Mouse (Mus musculus) heart, embryonic 16.5 days (tissue): ENCODE measurements around the gene Ankrd23. TPM values are rescaled to one million over a fixed set of nuclear protein-coding genes. Genes with fewer than 3 reads are reported as not detected.
A peak's percentile ranks its signal among the peaks of the same experiment; 100 is the strongest.

Experiments used
- ATAC-seq: fragments of 200-750 bp; cut with Nextera tagmentation; replicated peaks from 2 replicates; pipeline ENCODE4 v1.8.0; 2017; ENCODE audit warnings: moderate number of reproducible peaks; ENCODE audit not compliant: insufficient read depth, low FRiP score; ENCODE audit errors: extremely low read depth
- H3K27ac ChIP-seq: fragments of 300-500 bp; sonication (generic); 2 replicates; pipeline ENCODE4 v1.5.1; 2014; ENCODE audit warnings: mild to moderate bottlenecking, low read length, control low read depth, moderate library complexity
- H3K27me3 ChIP-seq: fragments of 300-500 bp; sonication (generic); 2 replicates; pipeline ENCODE4 v1.6.1; 2014; ENCODE audit warnings: low read length, mixed read lengths; ENCODE audit not compliant: control insufficient read depth, insufficient read depth
- H3K36me3 ChIP-seq: fragments of 300-500 bp; sonication (generic); 2 replicates; pipeline ENCODE4 v1.6.1; 2014; ENCODE audit not compliant: control insufficient read depth, insufficient read depth
- H3K4me1 ChIP-seq: fragments of 300-500 bp; sonication (generic); 2 replicates; pipeline ENCODE4 v1.6.1; 2014; ENCODE audit warnings: low read length, mixed read lengths; ENCODE audit not compliant: control insufficient read depth, insufficient read depth
- H3K4me2 ChIP-seq: fragments of 300-500 bp; sonication (generic); 2 replicates; pipeline ENCODE4 v1.6.1; 2014; ENCODE audit warnings: low read depth, mild to moderate bottlenecking, control low read depth, low read length
- H3K4me3 ChIP-seq: fragments of 300-500 bp; sonication (generic); 2 replicates; pipeline ENCODE4 v1.5.1; 2014; ENCODE audit warnings: mild to moderate bottlenecking, control low read depth, low read length
- H3K9ac ChIP-seq: fragments of 300-500 bp; sonication (generic); 2 replicates; pipeline ENCODE4 v1.6.1; 2014; ENCODE audit warnings: low read length, control low read depth
- H3K9me3 ChIP-seq: fragments of 300-500 bp; sonication (generic); replicated peaks from 2 replicates; pipeline ENCODE4 v1.6.1; 2016; ENCODE audit warnings: low read length; ENCODE audit not compliant: control insufficient read depth
- WGBS: fragments of 180-500 bp; shearing (Covaris S2); extraction: QIAGEN DNeasy Blood & Tissue Kit; methylation state at CpG from one replicate; pipeline ENCODE4 v1.1.7; 2014; 5-methylcytosine and 5-hydroxymethylcytosine counted together
- polyA plus RNA-seq: library from polyadenylated mRNA; unstranded; fragments of >200 nt; fragmentation: Nextera tagmentation; extraction: Ambion mirVana; gene quantifications from 2 replicates; pipeline ENCODE4 v1.2.1, GENCODE M21; 2015

The Ankrd23 gene
- polyA plus RNA-seq, 1 experiment from 2014 or later = 30.2 TPM

GRCm38 (mm10) chr1:36511289-36512021 is 25.2 kb downstream of the Ankrd23 start, which contains the start of gene Cnnm3:
Gene Cnnm3, plus strand, starts transcription at chr1:36511867.
- Histone ChIP-seq H3K9ac (peak within 1 kb of the TSS; percentile 96), H3K27ac (peak within 1 kb of the TSS; percentile 97), H3K4me2 (peak within 1 kb of the TSS; percentile 97), H3K27me3 (no peaks in the 10 kb centered on the region), H3K9me3 (no peaks in the 10 kb centered on the region; the same call in 1 of the 2 replicates), H3K36me3 (no peaks in the 10 kb centered on the region), H3K4me3 (peak within 1 kb of the TSS; percentile 85), H3K4me1 (peaks cover 31% of the 10 kb centered on the region)
- 2% methylated on average over 47 of the region's 51 CpGs for WGBS
- ATAC-seq = peak; percentile 98

GRCm38 (mm10) chr1:36508238-36508637 is 28.4 kb downstream of the Ankrd23 start:
- no peak overlapping the region for H3K9ac ChIP-seq
- no peak overlapping the region for H3K27ac ChIP-seq
- no peaks in the 10 kb centered on the region; the same call in 1 of the 2 replicates for H3K9me3 ChIP-seq
- no peaks in the 10 kb centered on the region for H3K36me3 ChIP-seq
- H3K4me2 ChIP-seq = no peak overlapping the region
- 74% methylated on average over 5 of the region's 5 CpGs for WGBS
- H3K4me3 ChIP-seq = no peak overlapping the region
- peaks cover 5% of the 10 kb centered on the region for H3K4me1 ChIP-seq
- ATAC-seq = no peak
- H3K27me3 ChIP-seq = no peaks in the 10 kb centered on the region

GRCm38 (mm10) chr1:36501261-36501660 is 35.4 kb downstream of the Ankrd23 start:
- no peaks in the 10 kb centered on the region for H3K9me3 ChIP-seq
- no peak for ATAC-seq
- peaks cover 7% of the 10 kb centered on the region; the same call in 1 of the 2 replicates for H3K36me3 ChIP-seq
- H3K9ac ChIP-seq = no peak overlapping the region
- H3K27ac ChIP-seq = no peak overlapping the region
- 4% methylated on average over 3 of the region's 3 CpGs for WGBS
- H3K4me2 ChIP-seq = no peak overlapping the region
- H3K27me3 ChIP-seq = no peaks in the 10 kb centered on the region
- H3K4me3 ChIP-seq = no peak overlapping the region
- peaks cover under 1% of the 10 kb centered on the region; the same call in 1 of the 2 replicates for H3K4me1 ChIP-seq

GRCm38 (mm10) chr1:36497312-36497711 is 39.4 kb downstream of the Ankrd23 start:
- Histone ChIP-seq H3K9ac (no peak overlapping the region), H3K4me1 (peaks cover 7% of the 10 kb centered on the region), H3K36me3 (peaks cover 5% of the 10 kb centered on the region; the same call in 1 of the 2 replicates), H3K4me2 (no peak overlapping the region), H3K4me3 (no peak overlapping the region), H3K9me3 (no peaks in the 10 kb centered on the region), H3K27me3 (no peaks in the 10 kb centered on the region), H3K27ac (no peak overlapping the region)
- ATAC-seq = no peak
- WGBS = 79% methylated on average over 2 of the region's 2 CpGs

- peaks cover 11% of the 10 kb centered on the region for H3K4me1 ChIP-seq
- H3K27me3 ChIP-seq = no peaks in the 10 kb centered on the region
- no peak overlapping the region for H3K27ac ChIP-seq
- H3K36me3 ChIP-seq = peaks cover 5% of the 10 kb centered on the region; the same call in 1 of the 2 replicates
- H3K4me3 ChIP-seq = no peak overlapping the region
- H3K9ac ChIP-seq = no peak overlapping the region
- H3K9me3 ChIP-seq = no peaks in the 10 kb centered on the region
- H3K4me2 ChIP-seq = no peak overlapping the region
- ATAC-seq = no peak
- 34% methylated on average over 2 of the region's 2 CpGs for WGBS
Measured at GRCm38 (mm10) chr1:36496719-36497118, 40.0 kb downstream of the Ankrd23 start.

- H3K4me3 ChIP-seq = no peak overlapping the region
- no peak overlapping the region for H3K4me2 ChIP-seq
- no peak overlapping the region for H3K27ac ChIP-seq
- no peaks in the 10 kb centered on the region for H3K27me3 ChIP-seq
- ATAC-seq = no peak
- WGBS = 75% methylated on average over 6 of the region's 6 CpGs
- H3K9me3 ChIP-seq = no peaks in the 10 kb centered on the region
- H3K4me1 ChIP-seq = peaks cover 11% of the 10 kb centered on the region
- no peak overlapping the region for H3K9ac ChIP-seq
- H3K36me3 ChIP-seq = no peaks in the 10 kb centered on the region
Measured at GRCm38 (mm10) chr1:36493299-36493698, 43.4 kb downstream of the Ankrd23 start.

GRCm38 (mm10) chr1:36492416-36493139 is 44.1 kb downstream of the Ankrd23 start:
- Histone ChIP-seq H3K36me3 (no peaks in the 10 kb centered on the region), H3K27me3 (no peaks in the 10 kb centered on the region), H3K4me2 (no peak overlapping the region), H3K4me3 (no peak overlapping the region), H3K4me1 (peaks cover 11% of the 10 kb centered on the region), H3K9me3 (no peaks in the 10 kb centered on the region), H3K27ac (0 out of 2 replicates have a peak overlapping the region, but pooled peaks have one; percentile 38), H3K9ac (peak overlapping the region; percentile 47; the same call in 1 of the 2 replicates)
- peak; percentile 88 for ATAC-seq
- 35% methylated on average over 9 of the region's 9 CpGs for WGBS

- H3K4me1 ChIP-seq = peaks cover 8% of the 10 kb centered on the region
- no peaks in the 10 kb centered on the region for H3K27me3 ChIP-seq
- no peak overlapping the region for H3K4me2 ChIP-seq
- 79% methylated on average over 6 of the region's 6 CpGs for WGBS
- no peak overlapping the region for H3K4me3 ChIP-seq
- H3K9ac ChIP-seq = no peak overlapping the region
- H3K9me3 ChIP-seq = no peaks in the 10 kb centered on the region
- no peaks in the 10 kb centered on the region for H3K36me3 ChIP-seq
- no peak overlapping the region for H3K27ac ChIP-seq
- ATAC-seq = no peak
Measured at GRCm38 (mm10) chr1:36489661-36490060, 47.0 kb downstream of the Ankrd23 start.

GRCm38 (mm10) chr1:36487111-36487510 is 49.6 kb downstream of the Ankrd23 start:
- H3K27ac ChIP-seq = no peak overlapping the region
- 91% methylated on average over 9 of the region's 9 CpGs for WGBS
- no peak overlapping the region for H3K9ac ChIP-seq
- H3K4me1 ChIP-seq = peaks cover 2% of the 10 kb centered on the region
- H3K36me3 ChIP-seq = no peaks in the 10 kb centered on the region
- no peak overlapping the region for H3K4me2 ChIP-seq
- no peaks in the 10 kb centered on the region for H3K27me3 ChIP-seq
- no peak overlapping the region for H3K4me3 ChIP-seq
- ATAC-seq = no peak
- no peaks in the 10 kb centered on the region for H3K9me3 ChIP-seq
